Mouse (Mus musculus) G1E (cell line): Measurements from ENCODE around the gene Ctdspl. TPM values are rescaled to one million over a fixed set of nuclear protein-coding genes. Genes with fewer than 3 reads are reported as not detected.

Experiments
- ATAC-seq: 2 replicates; pipeline ENCODE4 v1.8.0; 2016; ENCODE audit warnings: mild to moderate bottlenecking; ENCODE audit not compliant: insufficient number of reproducible peaks, poor library complexity, low FRiP score, severe bottlenecking; ENCODE audit errors: extremely low read depth
- DNase-seq: peaks from one replicate; pipeline ENCODE4 v3.0.0; 2012; ENCODE audit warnings: low spot score
- H3K27me3 ChIP-seq: 2 replicates; pipeline ENCODE4 v1.6.1; 2012; ENCODE audit warnings: mild to moderate bottlenecking, low read length, inconsistent platforms; ENCODE audit not compliant: insufficient read depth
- H3K36me3 ChIP-seq: replicated peaks from 2 replicates; pipeline ENCODE3; 2012; ENCODE audit warnings: mild to moderate bottlenecking, inconsistent platforms
- H3K4me1 ChIP-seq: 2 replicates; pipeline ENCODE4 v1.6.1; 2012; ENCODE audit warnings: low read depth, low read length, inconsistent platforms, mixed read lengths; ENCODE audit not compliant: insufficient read depth
- H3K4me3 ChIP-seq: 2 replicates; pipeline ENCODE4 v1.5.1; 2012; ENCODE audit warnings: low read depth, mild to moderate bottlenecking, inconsistent platforms, low read length, moderate library complexity, mixed read lengths
- H3K9me3 ChIP-seq: replicated peaks from 2 replicates; pipeline ENCODE4 v1.6.1; 2012; ENCODE audit warnings: inconsistent platforms
- CTCF ChIP-seq: IDR thresholded peaks from 2 replicates; pipeline ENCODE4 v1.5.1; 2012; ENCODE audit warnings: low read depth, low read length, inconsistent platforms, mixed read lengths
- GATA1 ChIP-seq: IDR thresholded peaks from 2 replicates; pipeline ENCODE4 v1.6.1; 2012; ENCODE audit warnings: borderline replicate concordance, low read length, inconsistent platforms, mixed read lengths
- GATA2 ChIP-seq: IDR thresholded peaks from 2 replicates; pipeline ENCODE4 v1.6.1; 2012; ENCODE audit warnings: low read depth, low read length, inconsistent platforms, borderline replicate concordance
- POLR2AphosphoS5 ChIP-seq: IDR thresholded peaks from 2 replicates; pipeline ENCODE4 v1.6.1; 2012; ENCODE audit warnings: low read depth, low read length, inconsistent platforms; ENCODE audit not compliant: insufficient replicate concordance
- TAL1 ChIP-seq: conservative IDR thresholded peaks from 2 replicates; pipeline ENCODE4 v1.6.1; 2012; ENCODE audit warnings: low read depth, low read length, inconsistent platforms, mixed read lengths
- polyA plus RNA-seq: library from polyadenylated mRNA; stranded (reverse); fragments of >175 nt; gene quantifications from 2 replicates; pipeline ENCODE4 v1.2.3, GENCODE M21; 2012
- total RNA-seq, 2 experiments: library from RNA; stranded (forward) in 1 of 2; stranded (reverse) in 1 of 2; fragments of 200-1000 nt in 1 of 2; fragments of >200 nt in 1 of 2; fragmentation: Nextera tagmentation in 1 of 2; gene quantifications; 2 replicates each; pipeline ENCODE4 v1.2.3; 2014 to 2017

The Ctdspl gene
- total RNA-seq (2014; fragmentation: Nextera tagmentation) (not detected in 2 replicates), total RNA-seq (2017) (0.05 and 0.06 TPM in 2 replicates), polyA plus RNA-seq (not detected in 2 replicates)

DNA sequence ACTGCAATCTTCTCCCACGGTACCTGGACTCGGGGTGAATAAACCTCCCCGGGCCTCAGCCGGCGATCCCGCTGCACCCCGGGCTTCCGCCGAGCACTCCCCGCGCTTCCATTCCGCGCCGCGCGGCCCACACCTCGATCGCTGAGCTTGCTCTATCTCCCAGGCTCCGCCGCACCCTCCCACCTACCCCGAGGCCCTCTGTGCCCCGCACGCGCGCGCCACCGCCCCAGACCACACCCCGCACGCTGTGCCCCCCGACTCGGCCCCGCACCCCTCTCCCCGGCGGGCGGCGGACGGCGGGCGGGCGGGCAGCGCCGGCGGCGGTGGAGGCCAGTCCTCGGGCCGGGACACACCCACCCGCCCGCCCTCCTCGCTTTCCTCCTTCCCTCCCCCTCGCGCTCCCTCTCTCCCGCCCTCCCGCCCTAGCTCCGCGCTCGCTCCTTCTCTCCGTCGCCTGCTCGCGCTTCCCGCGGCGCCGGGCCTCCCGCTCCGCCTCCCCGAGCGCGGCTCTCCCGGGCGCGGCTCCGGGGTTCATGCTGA lies at the start of gene Ctdspl:
Ctdspl (plus strand) TSS at position 343 of the 540 bp plus-strand sequence.
- DNase-seq (no peak), ATAC-seq (no peak)
- H3K4me1 ChIP-seq: no peaks in the 10 kb centered on the region
- peak within 1 kb of the TSS; percentile 26; the same call in 1 of the 2 replicates for H3K4me3 ChIP-seq
- peaks cover 2% of the 10 kb centered on the region; the same call in 1 of the 2 replicates for H3K27me3 ChIP-seq
- peaks cover 73% of the 10 kb centered on the region for H3K9me3 ChIP-seq
- TF ChIP-seq TAL1: no peak
- no peak for TF ChIP-seq POLR2AphosphoS5
- TF ChIP-seq GATA1: no peak
- TF ChIP-seq GATA2: no peak
- TF ChIP-seq CTCF: no peak
- no peaks in the 10 kb centered on the region for H3K36me3 ChIP-seq

DNA sequence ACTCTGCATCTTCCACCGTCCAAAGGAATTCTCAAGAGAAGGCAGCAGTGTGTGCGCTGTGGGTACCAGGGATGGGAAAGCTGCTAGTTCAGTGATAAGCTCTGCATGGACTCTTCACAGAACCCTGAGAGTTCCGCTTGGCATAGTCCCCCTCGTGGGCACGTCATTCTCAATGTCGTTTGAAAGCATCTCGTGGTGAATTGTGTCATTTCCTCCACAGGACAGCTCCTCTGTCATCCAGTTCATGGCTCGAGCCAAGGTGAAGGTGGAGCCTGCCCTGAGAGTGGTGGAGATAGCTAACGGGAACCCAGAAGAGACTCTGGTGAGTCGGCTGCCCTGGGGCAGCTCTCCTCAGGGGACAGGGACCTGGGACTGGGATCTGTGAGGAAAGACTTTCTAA lies 49.4 kb upstream of the Ctdspl start:
- TF ChIP-seq POLR2AphosphoS5 (no peak), GATA2 (no peak), TAL1 (no peak), CTCF (no peak), GATA1 (no peak)
- Histone ChIP-seq H3K27me3 (no peaks in the 10 kb centered on the region), H3K36me3 (no peaks in the 10 kb centered on the region), H3K4me1 (no peaks in the 10 kb centered on the region), H3K9me3 (peaks cover 79% of the 10 kb centered on the region), H3K4me3 (no peak overlapping the region)
- DNase-seq (no peak), ATAC-seq (no peak)

DNA sequence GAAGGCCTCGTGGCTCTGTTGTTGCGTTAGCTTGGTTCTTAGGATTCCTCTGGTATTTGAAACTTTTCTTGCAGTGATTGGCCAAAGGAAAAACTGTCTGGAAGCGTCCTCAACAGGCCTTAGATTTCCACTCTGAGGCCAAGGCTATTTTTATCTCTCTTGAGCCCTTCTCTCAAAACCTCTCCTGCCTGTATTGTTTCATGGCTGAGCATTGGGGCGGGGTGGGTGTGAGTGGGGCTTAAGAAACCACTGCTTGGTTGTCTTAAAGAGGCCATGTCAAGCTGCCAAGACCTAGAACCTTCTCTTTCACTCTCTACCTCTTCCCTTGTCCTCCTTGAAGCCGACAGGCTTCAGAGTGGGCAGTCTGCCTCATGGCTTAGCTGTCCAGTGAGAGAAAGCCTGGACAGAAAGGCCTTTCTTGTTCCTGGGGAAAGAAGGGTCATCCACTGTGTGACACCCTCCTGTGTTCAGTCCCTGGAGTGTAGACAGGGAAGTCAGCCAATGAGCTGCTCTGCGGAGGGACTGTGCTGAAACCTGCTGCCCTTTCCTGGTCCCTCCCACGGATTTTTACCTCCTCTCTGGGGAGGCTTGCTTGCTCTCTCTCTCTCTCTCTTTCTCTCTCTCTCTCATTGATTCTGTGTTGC lies 48.8 kb upstream of the Ctdspl start:
- Histone ChIP-seq H3K9me3 (peaks cover 79% of the 10 kb centered on the region), H3K4me3 (no peak overlapping the region), H3K36me3 (no peaks in the 10 kb centered on the region), H3K27me3 (no peaks in the 10 kb centered on the region), H3K4me1 (no peaks in the 10 kb centered on the region)
- ATAC-seq (no peak), DNase-seq (no peak)
- no peak for TF ChIP-seq TAL1
- no peak for TF ChIP-seq GATA1
- no peak for TF ChIP-seq POLR2AphosphoS5
- no peak for TF ChIP-seq CTCF
- TF ChIP-seq GATA2: no peak

DNA sequence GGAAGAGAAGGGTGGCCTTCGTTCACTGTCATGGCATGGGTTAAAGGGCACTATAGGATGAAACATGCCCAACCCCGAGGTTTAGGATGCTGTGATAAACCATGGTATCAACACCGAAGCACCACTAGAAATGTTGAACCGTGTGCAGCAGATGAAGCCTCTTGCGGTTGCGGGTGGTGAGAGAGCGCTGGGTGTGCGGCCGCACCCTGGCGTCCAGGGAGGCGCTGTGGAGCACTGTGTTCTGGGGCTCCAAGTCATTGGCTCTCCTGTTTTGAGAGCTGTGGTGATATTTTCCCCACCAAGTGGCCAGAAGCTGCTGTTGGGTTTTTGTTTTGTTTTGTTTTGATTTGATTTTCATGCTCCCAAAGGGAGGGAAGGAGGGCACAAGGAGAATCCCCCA lies 47.7 kb upstream of the Ctdspl start:
- H3K9me3 ChIP-seq: peaks cover 78% of the 10 kb centered on the region
- TF ChIP-seq GATA2 (no peak), GATA1 (no peak), POLR2AphosphoS5 (no peak), CTCF (no peak), TAL1 (no peak)
- H3K27me3 ChIP-seq: no peaks in the 10 kb centered on the region
- ATAC-seq: no peak
- H3K4me1 ChIP-seq: no peaks in the 10 kb centered on the region
- no peaks in the 10 kb centered on the region for H3K36me3 ChIP-seq
- DNase-seq: no peak
- H3K4me3 ChIP-seq: no peak overlapping the region

DNA sequence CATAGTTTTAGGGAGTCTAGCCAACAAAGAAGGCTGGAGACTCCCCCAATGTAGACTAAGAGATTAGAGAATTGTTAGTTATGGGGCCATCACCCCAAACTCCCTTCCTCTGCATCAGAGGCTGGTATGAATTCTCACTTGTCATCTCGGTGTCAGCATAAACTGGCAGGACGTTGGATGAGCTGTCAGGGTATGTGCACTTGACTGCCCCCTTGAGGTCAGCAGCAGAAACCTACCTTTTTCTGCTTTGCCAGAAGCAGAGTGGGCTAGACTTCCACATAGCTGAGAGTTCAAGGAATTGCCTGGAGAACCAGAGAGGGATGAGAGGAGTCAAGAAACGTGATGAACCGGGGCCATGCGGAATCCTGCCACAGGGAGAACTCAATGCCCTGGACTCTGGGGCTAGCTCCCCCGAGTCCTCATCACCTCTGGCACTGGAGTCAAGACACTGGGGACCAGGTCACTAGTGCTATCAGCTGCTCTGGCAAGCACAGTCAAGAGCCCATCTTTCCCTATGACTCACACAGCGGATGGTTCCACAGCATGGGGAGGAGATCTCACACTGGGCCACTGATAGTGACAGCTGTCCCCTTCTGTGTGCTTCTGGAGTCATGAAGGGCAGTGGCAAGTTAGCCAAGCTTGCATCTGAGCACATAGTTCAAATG lies 44.8 kb upstream of the Ctdspl start:
- no peak for DNase-seq
- Histone ChIP-seq H3K4me3 (no peak overlapping the region), H3K27me3 (no peaks in the 10 kb centered on the region), H3K9me3 (peaks cover 81% of the 10 kb centered on the region), H3K36me3 (no peaks in the 10 kb centered on the region), H3K4me1 (no peaks in the 10 kb centered on the region)
- TF ChIP-seq POLR2AphosphoS5 (no peak), GATA1 (no peak), CTCF (no peak), GATA2 (no peak), TAL1 (no peak)
- ATAC-seq: no peak

DNA sequence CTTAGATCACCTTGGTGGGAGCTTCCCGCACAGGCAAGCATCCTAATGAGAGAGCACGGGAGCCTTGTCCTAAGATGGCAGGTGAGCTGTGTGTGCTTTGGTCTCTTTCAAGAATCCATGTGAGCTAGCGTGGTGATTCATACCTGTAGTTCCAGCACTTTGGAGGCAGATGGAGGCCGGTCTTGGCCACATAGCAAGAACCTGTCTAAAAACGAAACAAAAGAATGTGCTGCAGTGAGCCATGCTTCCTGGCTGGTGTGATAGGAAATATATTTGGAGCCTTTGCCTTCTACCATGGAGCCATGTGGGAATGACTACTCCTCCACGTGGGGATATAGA lies 44.3 kb upstream of the Ctdspl start:
- no peak for TF ChIP-seq TAL1
- TF ChIP-seq POLR2AphosphoS5: no peak
- no peak for TF ChIP-seq GATA2
- TF ChIP-seq CTCF: no peak
- no peak for TF ChIP-seq GATA1
- ATAC-seq (no peak), DNase-seq (no peak)
- Histone ChIP-seq H3K9me3 (peaks cover 80% of the 10 kb centered on the region), H3K4me1 (no peaks in the 10 kb centered on the region), H3K27me3 (no peaks in the 10 kb centered on the region), H3K4me3 (no peak overlapping the region), H3K36me3 (no peaks in the 10 kb centered on the region)
